Mouse (Mus musculus) cerebellum, adult 2 months (tissue): ENCODE data around the gene Aldh3b3. TPM values are rescaled to one million over a fixed set of nuclear protein-coding genes. Genes with fewer than 3 reads are reported as not detected.

Experiments
- DNase-seq, 2 experiments: peaks; one replicate each; pipeline ENCODE4 v3.0.0; 2021
- H3K27ac ChIP-seq: fragments of 200-500 bp; 2 replicates; pipeline ENCODE4 v1.5.1; 2012; ENCODE audit warnings: low read length, control low read depth, inconsistent platforms; ENCODE audit not compliant: insufficient read depth
- H3K27me3 ChIP-seq: fragments of 200-500 bp; 2 replicates; pipeline ENCODE4 v1.6.1; 2012; ENCODE audit warnings: inconsistent platforms, mild to moderate bottlenecking, low read length, moderate library complexity; ENCODE audit not compliant: control insufficient read depth, insufficient read depth
- H3K4me1 ChIP-seq: fragments of 200-500 bp; 2 replicates; pipeline ENCODE4 v1.6.1; 2011; ENCODE audit warnings: low read length; ENCODE audit not compliant: control insufficient read depth, insufficient read depth
- H3K4me3 ChIP-seq: fragments of 200-500 bp; replicated peaks from 2 replicates; pipeline ENCODE3; 2011; ENCODE audit warnings: mild to moderate bottlenecking, low read depth, low read length, control low read depth; ENCODE audit not compliant: insufficient read depth
- CTCF ChIP-seq: fragments of 200-500 bp; IDR thresholded peaks from 2 replicates; pipeline ENCODE4 v1.5.1; 2011; ENCODE audit warnings: low read depth, mild to moderate bottlenecking, control low read depth, low read length, moderate library complexity, borderline replicate concordance; ENCODE audit not compliant: insufficient read depth
- POLR2A ChIP-seq: fragments of 200-500 bp; IDR thresholded peaks from 2 replicates; pipeline ENCODE4 v1.6.1; 2011; ENCODE audit warnings: low read length, control low read depth, borderline replicate concordance; ENCODE audit not compliant: insufficient read depth
- WGBS: fragments of 180-500 bp; shearing (Covaris S2); methylation state at CpG from one replicate; pipeline ENCODE4 v1.1.7; 2018; 5-methylcytosine and 5-hydroxymethylcytosine counted together
- polyA plus RNA-seq: library from polyadenylated mRNA; depleted of rRNA; stranded (reverse); fragments of >200 nt; gene quantifications from 2 replicates; pipeline ENCODE4 v1.2.3, GENCODE M21; 2012

The Aldh3b3 gene
- polyA plus RNA-seq, 1 experiment = 0.11 TPM

DNA sequence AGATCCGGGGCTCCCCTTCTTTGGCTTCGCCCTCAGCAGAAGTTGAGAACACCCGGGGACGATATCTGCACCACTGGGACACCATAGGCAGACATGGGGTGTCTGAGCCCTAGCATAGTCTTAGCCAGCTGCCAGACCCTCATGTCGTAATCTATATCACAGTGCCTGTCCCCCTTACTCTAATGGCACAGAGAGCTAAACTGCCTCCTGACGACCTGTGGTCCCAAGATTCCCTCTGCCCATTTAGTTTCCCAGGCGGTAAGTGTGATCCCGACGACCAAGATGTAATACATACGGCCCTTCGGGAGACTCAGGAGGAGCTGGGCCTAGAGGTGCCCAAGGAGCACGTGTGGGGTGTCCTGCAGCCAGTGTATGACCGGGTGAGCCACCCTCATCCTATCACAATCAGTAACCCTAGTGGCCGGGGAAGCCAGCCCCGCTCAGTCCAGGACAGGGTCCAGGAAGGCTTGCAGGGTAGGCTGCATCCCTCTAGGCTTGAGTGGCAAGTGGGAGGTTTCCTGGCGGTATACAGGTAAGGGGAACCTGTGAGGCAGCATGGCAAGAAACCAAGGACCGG, 42.6 kb downstream of the Aldh3b3 start:
- DNase-seq = no peak
- Histone ChIP-seq H3K4me1 (peaks cover 9% of the 10 kb centered on the region; the same call in 1 of the 2 replicates), H3K4me3 (peak overlapping the region; percentile 52), H3K27me3 (no peaks in the 10 kb centered on the region), H3K27ac (peak overlapping the region; percentile 71)
- 15% methylated on average over 17 of the region's 17 CpGs for WGBS
- TF ChIP-seq CTCF = no peak
- no peak for TF ChIP-seq POLR2A

- Histone ChIP-seq H3K27ac (no peak overlapping the region), H3K4me1 (peaks cover 9% of the 10 kb centered on the region; the same call in 1 of the 2 replicates), H3K4me3 (no peak overlapping the region), H3K27me3 (no peaks in the 10 kb centered on the region)
- DNase-seq = no peak
- TF ChIP-seq POLR2A (no peak), CTCF (no peak)
- WGBS = 84% methylated on average over 5 of the region's 5 CpGs
Observed at GRCm38 (mm10) chr19:4001752-4002151, 43.3 kb downstream of the Aldh3b3 start.

DNA sequence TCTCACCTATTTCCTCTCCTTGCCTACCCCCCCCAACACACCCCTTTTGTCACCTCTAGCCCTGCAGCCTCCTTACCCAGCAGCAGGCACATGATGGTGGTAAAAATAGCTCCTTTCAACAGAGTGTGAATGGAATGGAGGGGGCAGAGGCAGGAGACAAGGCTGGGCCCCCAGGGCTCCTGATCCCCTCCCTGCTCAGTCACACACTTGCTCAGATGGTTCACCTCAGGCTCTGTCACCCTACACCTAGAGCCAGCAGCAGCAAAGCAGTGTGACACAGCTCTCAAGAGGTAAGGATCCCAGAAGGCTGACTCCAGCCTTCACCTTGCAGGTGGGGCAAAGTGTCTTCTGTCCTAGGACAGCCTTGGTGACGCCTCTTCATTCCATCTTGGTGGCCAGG, 44.7 kb downstream of the Aldh3b3 start, which contains the start of gene Doc2g:
Doc2g (plus strand) TSS at position 202 of the 400 bp plus-strand sequence.
- WGBS = 100% methylated on average over 1 of the region's 1 CpGs
- DNase-seq = no peak
- no peak within 1 kb of the TSS for H3K4me3 ChIP-seq
- no peaks in the 10 kb centered on the region for H3K27me3 ChIP-seq
- H3K27ac ChIP-seq = no peak within 1 kb of the TSS
- peaks cover 9% of the 10 kb centered on the region; the same call in 1 of the 2 replicates for H3K4me1 ChIP-seq
- TF ChIP-seq POLR2A (no peak), CTCF (no peak)

GRCm38 (mm10) chr19:4003641-4004040, 45.2 kb downstream of the Aldh3b3 start:
- no peak for DNase-seq
- no peak overlapping the region for H3K4me3 ChIP-seq
- no peak overlapping the region for H3K27ac ChIP-seq
- peaks cover 9% of the 10 kb centered on the region; the same call in 1 of the 2 replicates for H3K4me1 ChIP-seq
- 79% methylated on average over 12 of the region's 12 CpGs for WGBS
- no peak for TF ChIP-seq CTCF
- no peak for TF ChIP-seq POLR2A
- no peaks in the 10 kb centered on the region for H3K27me3 ChIP-seq

GRCm38 (mm10) chr19:4004331-4004730, 45.9 kb downstream of the Aldh3b3 start:
- 75% methylated on average over 15 of the region's 15 CpGs for WGBS
- DNase-seq = no peak
- no peak for TF ChIP-seq POLR2A
- no peaks in the 10 kb centered on the region for H3K27me3 ChIP-seq
- no peak overlapping the region for H3K27ac ChIP-seq
- H3K4me3 ChIP-seq = no peak overlapping the region
- H3K4me1 ChIP-seq = peaks cover 9% of the 10 kb centered on the region; the same call in 1 of the 2 replicates

GRCm38 (mm10) chr19:4005091-4005490, 46.6 kb downstream of the Aldh3b3 start:
- no peak overlapping the region for H3K27ac ChIP-seq
- TF ChIP-seq CTCF (no peak), POLR2A (no peak)
- no peaks in the 10 kb centered on the region for H3K27me3 ChIP-seq
- 76% methylated on average over 9 of the region's 9 CpGs for WGBS
- peaks cover 9% of the 10 kb centered on the region; the same call in 1 of the 2 replicates for H3K4me1 ChIP-seq
- DNase-seq = no peak
- no peak overlapping the region for H3K4me3 ChIP-seq

- Histone ChIP-seq H3K27me3 (no peaks in the 10 kb centered on the region), H3K4me3 (no peak overlapping the region), H3K4me1 (peaks cover 8% of the 10 kb centered on the region; the same call in 1 of the 2 replicates), H3K27ac (no peak overlapping the region)
- no peak for DNase-seq
- 93% methylated on average over 8 of the region's 8 CpGs for WGBS
- no peak for TF ChIP-seq POLR2A
- TF ChIP-seq CTCF = no peak
Observed at GRCm38 (mm10) chr19:4005971-4006370, 47.5 kb downstream of the Aldh3b3 start.

- no peak for DNase-seq
- peaks cover 8% of the 10 kb centered on the region; the same call in 1 of the 2 replicates for H3K4me1 ChIP-seq
- WGBS = 93% methylated on average over 5 of the region's 5 CpGs
Observed at GRCm38 (mm10) chr19:4011086-4011485, 52.6 kb downstream of the Aldh3b3 start.

GRCm38 (mm10) chr19:4012432-4013022, 54.1 kb downstream of the Aldh3b3 start, which contains the start of gene Ndufv1:
TSS of gene Ndufv1 (minus strand) at chr19:4012806.
- Histone ChIP-seq H3K27ac (peak within 1 kb of the TSS; percentile 67), H3K27me3 (no peaks in the 10 kb centered on the region), H3K4me3 (peak within 1 kb of the TSS; percentile 74), H3K4me1 (peaks cover 8% of the 10 kb centered on the region; the same call in 1 of the 2 replicates)
- under 1% methylated on average over 45 of the region's 45 CpGs for WGBS
- DNase-seq = peak; percentile 97 to 99
- TF ChIP-seq POLR2A (peak; percentile 95), CTCF (peak; percentile 83)

More at GRCm38 (mm10) chr19:4011086-4011485, 52.6 kb downstream of the Aldh3b3 start:
- Histone ChIP-seq H3K27me3 (no peaks in the 10 kb centered on the region), H3K4me3 (no peak overlapping the region), H3K27ac (no peak overlapping the region)
- TF ChIP-seq CTCF (no peak), POLR2A (no peak)
